Mouse (Mus musculus): ENCODE measurements at regions not wholly inside any gene's neighbourhood (a gene's known extent, or its start where the extent isn't known, plus 50 kb on each side); places are given as distances from the start of the nearest gene placed in this dataset.

DNA sequence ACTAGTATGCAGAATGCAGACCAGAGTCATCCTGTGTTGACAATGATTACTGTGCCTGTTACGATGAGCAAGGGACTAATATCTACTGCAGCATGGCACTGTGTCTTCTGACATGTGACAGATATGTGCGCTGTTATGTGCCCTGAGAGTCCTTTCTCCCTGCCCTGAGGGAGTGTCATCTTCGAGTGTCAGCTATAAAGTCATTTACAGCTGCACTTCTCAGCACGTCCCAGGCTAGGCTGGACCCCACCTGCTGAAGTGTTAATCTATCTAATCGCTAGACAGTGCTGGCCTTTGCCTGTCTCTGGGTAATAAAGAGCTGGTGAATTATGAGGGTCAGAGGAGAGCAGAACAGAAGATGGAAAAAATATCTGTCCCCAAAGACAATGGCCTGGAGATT is 337.7 kb downstream of the Prdm2 start:
- Histone ChIP-seq H3K9ac (ENCODE audit: low read depth, low read length) (no peak overlapping the region), H3K9me3 (ENCODE audit: control insufficient read depth) (no peaks in the 10 kb centered on the region), H3K36me3 (ENCODE audit: control insufficient read depth, insufficient read depth) (no peaks in the 10 kb centered on the region), H3K4me3 (ENCODE audit: low read depth, low read length) (no peak overlapping the region), H3K27me3 (replicated peaks; ENCODE audit: control insufficient read depth, insufficient read depth, low read length) (no peaks in the 10 kb centered on the region), H3K4me2 (replicated peaks; ENCODE audit: low read depth) (no peak overlapping the region), H3K4me1 (replicated peaks; ENCODE audit: control insufficient read depth, insufficient read depth, low read length) (no peaks in the 10 kb centered on the region), H3K27ac (ENCODE audit: low read depth, low read length) (no peak overlapping the region)
- 28% methylated on average over 5 of the region's 5 CpGs for WGBS
- no peak for TF ChIP-seq CTCF (IDR thresholded peaks at IDR 0.05; ENCODE audit: low read depth)
- ATAC-seq, result peak; percentile 59; the same call in 1 of the 2 replicates

DNA sequence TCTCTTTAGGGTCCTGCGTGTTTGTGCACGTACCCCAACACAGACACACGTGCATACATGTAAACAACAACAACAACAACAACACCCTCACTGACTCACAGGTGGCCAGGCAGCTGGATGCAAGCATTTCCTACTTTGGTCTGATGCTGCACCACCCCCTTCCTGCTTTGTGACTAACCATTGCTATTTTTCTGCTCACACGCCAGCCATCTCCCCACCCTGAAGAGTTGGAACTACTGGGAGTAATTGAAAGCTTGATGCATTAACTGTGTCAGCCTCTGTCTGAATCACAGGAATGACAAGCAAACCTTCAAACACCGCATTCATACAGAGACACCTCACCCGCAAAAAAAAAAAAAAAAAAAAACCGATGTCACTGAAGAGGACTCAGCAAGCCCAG is 346.5 kb downstream of the Prdm2 start:
- H3K4me2 ChIP-seq (replicated peaks; ENCODE audit: low read depth), result no peak overlapping the region
- no peaks in the 10 kb centered on the region for H3K4me1 ChIP-seq (replicated peaks; ENCODE audit: control insufficient read depth, insufficient read depth, low read length)
- no peak for TF ChIP-seq CTCF (IDR thresholded peaks at IDR 0.05; ENCODE audit: low read depth)
- H3K27ac ChIP-seq (ENCODE audit: low read depth, low read length), result no peak overlapping the region
- no peaks in the 10 kb centered on the region for H3K9me3 ChIP-seq (ENCODE audit: control insufficient read depth)
- no peaks in the 10 kb centered on the region for H3K27me3 ChIP-seq (replicated peaks; ENCODE audit: control insufficient read depth, insufficient read depth, low read length)
- 84% methylated on average over 7 of the region's 7 CpGs for WGBS
- H3K9ac ChIP-seq (ENCODE audit: low read depth, low read length), result no peak overlapping the region
- no peak for ATAC-seq
- no peak overlapping the region for H3K4me3 ChIP-seq (ENCODE audit: low read depth, low read length)
- H3K36me3 ChIP-seq (ENCODE audit: control insufficient read depth, insufficient read depth), result no peaks in the 10 kb centered on the region

DNA sequence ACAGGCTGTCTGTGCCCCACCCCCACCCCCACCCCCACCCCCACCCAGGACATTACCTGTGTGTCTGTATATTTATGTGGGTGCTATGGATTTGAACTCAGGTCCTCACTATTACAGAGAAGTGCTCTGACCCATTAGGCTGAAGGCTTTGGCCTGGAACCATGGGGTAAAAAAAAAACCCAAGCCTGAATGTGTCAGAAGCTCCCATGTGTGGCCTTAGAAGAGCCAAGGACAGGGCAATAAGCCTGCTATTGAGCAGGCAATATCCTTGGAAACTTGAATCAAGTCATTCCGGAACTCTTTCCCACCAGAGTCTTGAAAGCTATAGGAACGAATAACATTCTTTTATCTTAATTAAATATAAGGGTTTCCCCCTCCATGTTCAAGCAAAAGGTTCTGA is 347.2 kb downstream of the Prdm2 start:
- Histone ChIP-seq H3K9me3 (ENCODE audit: control insufficient read depth) (no peaks in the 10 kb centered on the region), H3K4me3 (ENCODE audit: low read depth, low read length) (no peak overlapping the region), H3K27me3 (replicated peaks; ENCODE audit: control insufficient read depth, insufficient read depth, low read length) (no peaks in the 10 kb centered on the region), H3K4me2 (replicated peaks; ENCODE audit: low read depth) (no peak overlapping the region), H3K9ac (ENCODE audit: low read depth, low read length) (no peak overlapping the region), H3K27ac (ENCODE audit: low read depth, low read length) (no peak overlapping the region), H3K4me1 (replicated peaks; ENCODE audit: control insufficient read depth, insufficient read depth, low read length) (no peaks in the 10 kb centered on the region), H3K36me3 (ENCODE audit: control insufficient read depth, insufficient read depth) (no peaks in the 10 kb centered on the region)
- 91% methylated on average over 2 of the region's 2 CpGs for WGBS
- no peak for ATAC-seq
- TF ChIP-seq CTCF (IDR thresholded peaks at IDR 0.05; ENCODE audit: low read depth), result no peak

DNA sequence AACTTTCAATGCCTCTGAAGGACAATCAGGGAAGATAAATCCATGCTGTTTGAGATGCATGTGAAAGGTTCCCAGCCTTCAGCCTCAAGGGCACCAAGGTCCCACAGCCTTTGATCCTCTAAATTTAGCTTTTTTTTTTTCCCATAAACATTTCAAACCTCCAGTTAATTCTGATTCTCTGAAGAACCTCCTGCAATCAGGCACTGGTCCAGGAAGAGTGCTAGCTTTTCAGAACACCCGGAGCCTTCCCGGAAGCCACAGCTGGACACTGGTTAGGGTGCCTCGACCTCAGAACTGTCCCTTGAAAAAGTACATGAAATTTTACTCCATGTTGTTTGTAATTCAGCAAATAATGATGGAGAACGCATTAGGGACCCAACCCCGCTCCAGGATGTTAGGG is 348.9 kb downstream of the Prdm2 start:
- ATAC-seq, result no peak
- no peak overlapping the region for H3K4me3 ChIP-seq (ENCODE audit: low read depth, low read length)
- no peak overlapping the region for H3K4me2 ChIP-seq (replicated peaks; ENCODE audit: low read depth)
- H3K27me3 ChIP-seq (replicated peaks; ENCODE audit: control insufficient read depth, insufficient read depth, low read length), result no peaks in the 10 kb centered on the region
- no peak overlapping the region for H3K27ac ChIP-seq (ENCODE audit: low read depth, low read length)
- no peaks in the 10 kb centered on the region for H3K4me1 ChIP-seq (replicated peaks; ENCODE audit: control insufficient read depth, insufficient read depth, low read length)
- H3K36me3 ChIP-seq (ENCODE audit: control insufficient read depth, insufficient read depth), result no peaks in the 10 kb centered on the region
- no peak for TF ChIP-seq CTCF (IDR thresholded peaks at IDR 0.05; ENCODE audit: low read depth)
- 78% methylated on average over 5 of the region's 5 CpGs for WGBS
- H3K9ac ChIP-seq (ENCODE audit: low read depth, low read length), result no peak overlapping the region
- no peaks in the 10 kb centered on the region for H3K9me3 ChIP-seq (ENCODE audit: control insufficient read depth)

DNA sequence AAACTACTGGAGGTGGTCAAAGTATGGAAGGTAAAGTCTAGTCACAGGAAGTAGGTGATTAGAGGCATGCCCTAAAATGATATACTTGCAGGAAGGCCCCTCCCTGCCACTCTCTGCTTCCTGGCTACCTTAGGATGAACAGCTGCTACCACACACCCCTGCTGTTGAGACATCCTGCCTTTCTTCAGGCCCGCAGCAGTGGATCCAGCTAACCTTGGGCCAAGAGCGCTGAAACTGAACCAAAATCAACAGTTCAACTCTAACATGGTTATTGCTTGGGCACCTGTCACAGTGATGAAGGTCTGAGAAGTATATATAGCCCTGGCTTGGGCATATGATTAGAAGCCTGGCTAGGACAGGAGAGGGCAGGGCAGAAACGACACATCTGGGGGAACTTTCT is 352.4 kb downstream of the Prdm2 start:
- Histone ChIP-seq H3K4me3 (ENCODE audit: low read depth, low read length) (no peak overlapping the region), H3K27me3 (replicated peaks; ENCODE audit: control insufficient read depth, insufficient read depth, low read length) (no peaks in the 10 kb centered on the region), H3K9ac (ENCODE audit: low read depth, low read length) (no peak overlapping the region), H3K27ac (ENCODE audit: low read depth, low read length) (no peak overlapping the region), H3K4me1 (replicated peaks; ENCODE audit: control insufficient read depth, insufficient read depth, low read length) (no peaks in the 10 kb centered on the region), H3K4me2 (replicated peaks; ENCODE audit: low read depth) (no peak overlapping the region), H3K36me3 (ENCODE audit: control insufficient read depth, insufficient read depth) (no peaks in the 10 kb centered on the region), H3K9me3 (ENCODE audit: control insufficient read depth) (no peaks in the 10 kb centered on the region)
- TF ChIP-seq CTCF (IDR thresholded peaks at IDR 0.05; ENCODE audit: low read depth), result no peak
- WGBS, result 85% methylated on average over 3 of the region's 3 CpGs
- ATAC-seq, result no peak

DNA sequence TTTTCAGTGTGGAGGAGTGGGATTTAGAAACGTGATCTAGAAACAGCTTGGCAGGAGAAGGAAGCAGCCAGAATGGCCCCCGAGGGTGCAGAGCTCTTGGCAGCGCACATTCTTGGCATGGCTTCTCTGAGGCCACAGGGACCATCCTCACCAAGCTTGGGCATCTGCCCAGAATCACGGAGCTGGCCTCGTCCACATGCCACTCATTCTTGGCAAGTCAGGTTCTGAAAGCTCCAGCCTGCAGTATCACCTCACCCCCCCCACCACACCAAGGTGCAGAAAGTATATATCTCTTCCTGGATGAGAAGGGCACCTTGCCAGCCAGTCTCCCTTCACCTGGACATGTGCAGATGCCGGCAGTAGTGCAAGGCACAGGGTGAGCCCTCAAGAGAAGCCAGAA is 356.2 kb downstream of the Prdm2 start:
- no peak overlapping the region for H3K4me2 ChIP-seq (replicated peaks; ENCODE audit: low read depth)
- ATAC-seq, result no peak
- WGBS, result 55% methylated on average over 6 of the region's 6 CpGs
- no peak overlapping the region for H3K4me3 ChIP-seq (ENCODE audit: low read depth, low read length)
- no peak overlapping the region for H3K27ac ChIP-seq (ENCODE audit: low read depth, low read length)
- no peaks in the 10 kb centered on the region for H3K36me3 ChIP-seq (ENCODE audit: control insufficient read depth, insufficient read depth)
- H3K9ac ChIP-seq (ENCODE audit: low read depth, low read length), result no peak overlapping the region
- TF ChIP-seq CTCF (IDR thresholded peaks at IDR 0.05; ENCODE audit: low read depth), result no peak
- no peaks in the 10 kb centered on the region for H3K27me3 ChIP-seq (replicated peaks; ENCODE audit: control insufficient read depth, insufficient read depth, low read length)
- no peaks in the 10 kb centered on the region for H3K9me3 ChIP-seq (ENCODE audit: control insufficient read depth)
- H3K4me1 ChIP-seq (replicated peaks; ENCODE audit: control insufficient read depth, insufficient read depth, low read length), result no peaks in the 10 kb centered on the region

DNA sequence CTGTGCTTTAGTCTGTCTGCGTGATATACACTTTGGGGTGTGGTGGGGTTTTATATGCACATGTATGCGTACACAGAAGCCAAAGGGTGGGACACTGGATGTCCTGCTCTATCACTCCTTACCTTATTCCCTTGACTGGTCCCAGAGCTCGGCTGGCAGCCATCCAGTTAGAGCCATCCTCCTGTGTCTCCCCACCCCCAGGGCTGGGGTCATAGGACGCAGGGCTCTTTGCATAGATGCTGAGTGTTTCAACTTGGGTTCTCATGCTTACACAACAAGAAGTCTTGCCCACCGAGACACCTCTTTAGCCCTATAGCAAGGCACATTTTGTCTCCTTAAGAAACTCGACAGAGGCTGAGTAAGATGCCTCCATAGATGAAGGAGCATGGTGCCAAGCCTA is 357.2 kb downstream of the Prdm2 start:
- Histone ChIP-seq H3K9me3 (ENCODE audit: control insufficient read depth) (no peaks in the 10 kb centered on the region), H3K27me3 (replicated peaks; ENCODE audit: control insufficient read depth, insufficient read depth, low read length) (no peaks in the 10 kb centered on the region), H3K36me3 (ENCODE audit: control insufficient read depth, insufficient read depth) (no peaks in the 10 kb centered on the region), H3K4me3 (ENCODE audit: low read depth, low read length) (no peak overlapping the region), H3K9ac (ENCODE audit: low read depth, low read length) (no peak overlapping the region), H3K4me1 (replicated peaks; ENCODE audit: control insufficient read depth, insufficient read depth, low read length) (no peaks in the 10 kb centered on the region), H3K4me2 (replicated peaks; ENCODE audit: low read depth) (no peak overlapping the region), H3K27ac (ENCODE audit: low read depth, low read length) (no peak overlapping the region)
- 87% methylated on average over 6 of the region's 6 CpGs for WGBS
- no peak for TF ChIP-seq CTCF (IDR thresholded peaks at IDR 0.05; ENCODE audit: low read depth)
- ATAC-seq, result no peak
